Mouse (Mus musculus): ENCODE results near the gene Gmeb2.

DNA sequence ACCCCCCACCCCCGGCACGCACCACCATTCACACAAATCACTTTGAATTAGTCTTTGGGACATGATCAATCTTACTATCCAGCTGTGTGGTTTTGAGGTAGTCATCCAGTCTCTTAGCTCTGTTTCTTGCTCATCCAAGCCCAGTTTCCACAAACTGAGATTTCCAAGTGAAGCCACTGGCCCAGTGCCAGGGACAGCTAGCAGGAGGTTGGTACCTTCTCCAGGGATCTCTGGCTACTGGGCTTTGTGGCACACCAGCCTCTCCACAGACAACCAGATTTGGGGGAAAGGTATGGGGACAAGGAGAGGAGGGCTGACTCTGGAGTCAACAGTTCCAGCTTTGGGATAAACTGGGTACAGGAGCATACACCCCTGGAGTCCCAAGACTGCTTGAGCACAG lies 67.5 kb downstream of the Gmeb2 start:
- no peak for TF ChIP-seq CTCF (IDR thresholded peaks at IDR 0.05; ENCODE audit: insufficient read depth, low read length)
- TF ChIP-seq POLR2A (IDR thresholded peaks at IDR 0.05; ENCODE audit: borderline replicate concordance, extremely low read depth, low read depth, low read length), result no peak
